Mouse (Mus musculus) layer of hippocampus, postnatal 25 days (tissue): ENCODE data around the gene Olfr1036. TPM values are rescaled to one million over a fixed set of nuclear protein-coding genes. Genes with fewer than 3 reads are reported as not detected.
"Not testable (repeated sequence)": the region's sequence is repeated elsewhere in the genome, so short reads cannot be mapped to it uniquely, and the experiment has no call there.

Experiments used
- DNase-seq, 2 experiments: peaks; one replicate each; pipeline ENCODE4 v3.0.0; 2022; ENCODE audit warnings: mixed read lengths in 2 of 2, low spot score in 1 of 2; ENCODE audit errors: extremely low spot score in 1 of 2
- total RNA-seq, 2 experiments: library from RNA; stranded (reverse); gene quantifications; 2 replicates each; pipeline ENCODE4 v1.2.3; 2021

The Olfr1036 gene
- not detected for total RNA-seq

- not testable (repeated sequence) for DNase-seq
Observed at GRCm38 (mm10) chr2:86073692-86074091, at the start of gene Olfr1036. TSS of gene Olfr1036 (plus strand) at chr2:86073992.

GRCm38 (mm10) chr2:86045561-86045960, 28.2 kb upstream of the Olfr1036 start, which contains the start of gene Olfr1034:
TSS of gene Olfr1034 (plus strand) at chr2:86045861.
- no peak for DNase-seq

GRCm38 (mm10) chr2:86050777-86051176, 23.0 kb upstream of the Olfr1036 start:
- DNase-seq: not testable (repeated sequence)

GRCm38 (mm10) chr2:86063766-86064165, 10.0 kb upstream of the Olfr1036 start:
- not testable (repeated sequence) for DNase-seq

GRCm38 (mm10) chr2:86070189-86070588, 3.6 kb upstream of the Olfr1036 start:
- no peak for DNase-seq

- not testable (repeated sequence) for DNase-seq
Observed at GRCm38 (mm10) chr2:86080478-86080877, 6.7 kb downstream of the Olfr1036 start.

- no peak for DNase-seq
Observed at GRCm38 (mm10) chr2:86087285-86087684, 13.5 kb downstream of the Olfr1036 start, which contains the start of gene Olfr1037. TSS of gene Olfr1037 (minus strand) at chr2:86087385.

Other genes starting within 250 kb of the Olfr1036 start
- not detected for gene Olfr1019, start 228.5 kb upstream of the Olfr1036 start, total RNA-seq
- gene Olfr1020, start 227.0 kb upstream of the Olfr1036 start, total RNA-seq: not detected
- gene Olfr1022, start 205.4 kb upstream of the Olfr1036 start, total RNA-seq: not detected
- not detected for gene Olfr1023, start 188.4 kb upstream of the Olfr1036 start, total RNA-seq
- gene Olfr1024, start 168.9 kb upstream of the Olfr1036 start, total RNA-seq: not detected
- gene Olfr1025-ps1, start 158.8 kb upstream of the Olfr1036 start, total RNA-seq: not detected
- gene Olfr1026, start 152.4 kb upstream of the Olfr1036 start, total RNA-seq: not detected
- not detected for gene Olfr1028, start 123.6 kb upstream of the Olfr1036 start, total RNA-seq
- gene Olfr1029, start 100.1 kb upstream of the Olfr1036 start, total RNA-seq: not detected
- gene Olfr1030, start 94.7 kb upstream of the Olfr1036 start, total RNA-seq: not detected
- gene Olfr1031, start 83.7 kb upstream of the Olfr1036 start, total RNA-seq: not detected
- not detected for gene Olfr1032, start 68.5 kb upstream of the Olfr1036 start, total RNA-seq
- gene Olfr1033, start 53.4 kb upstream of the Olfr1036 start, total RNA-seq: not detected
- gene Olfr1034, start 28.1 kb upstream of the Olfr1036 start, total RNA-seq: not detected
- gene Olfr1037, start 13.4 kb downstream of the Olfr1036 start, total RNA-seq: not detected
- gene Olfr1039, start 61.9 kb downstream of the Olfr1036 start, total RNA-seq: not detected
- gene Olfr1040, start 72.7 kb downstream of the Olfr1036 start, total RNA-seq: not detected
- gene Olfr1042, start 87.8 kb downstream of the Olfr1036 start, total RNA-seq: not detected
- not detected for gene Olfr1043, start 93.5 kb downstream of the Olfr1036 start, total RNA-seq
- gene Olfr1044, start 103.8 kb downstream of the Olfr1036 start, total RNA-seq: not detected
- not detected for gene Olfr52, start 111.7 kb downstream of the Olfr1036 start, total RNA-seq
- not detected for gene Olfr1045, start 129.0 kb downstream of the Olfr1036 start, total RNA-seq
- not detected for gene Olfr1046, start 145.3 kb downstream of the Olfr1036 start, total RNA-seq
- gene Olfr1047, start 157.4 kb downstream of the Olfr1036 start, total RNA-seq: not detected
- gene Olfr1048, start 166.3 kb downstream of the Olfr1036 start, total RNA-seq: not detected
- gene Olfr1049, start 184.3 kb downstream of the Olfr1036 start, total RNA-seq: not detected
- gene Olfr1051, start 205.1 kb downstream of the Olfr1036 start, total RNA-seq: not detected
- not detected for gene Olfr1052, start 218.5 kb downstream of the Olfr1036 start, total RNA-seq
- gene Olfr1053, start 241.3 kb downstream of the Olfr1036 start, total RNA-seq: not detected